Mouse (Mus musculus): ENCODE results near the gene Cacnb4. TPM values are rescaled to one million over a fixed set of nuclear protein-coding genes. Genes with fewer than 3 reads are reported as not detected.

Cacnb4 gene
- polyA plus RNA-seq, 1 experiment from 2014 or later: 1.5 TPM

- Histone ChIP-seq H3K4me2 (replicated peaks; ENCODE audit: low read depth, low read length) (no peak overlapping the region), H3K4me3 (ENCODE audit: low read depth, low read length) (no peak overlapping the region), H3K9ac (replicated peaks; ENCODE audit: low read depth) (no peak overlapping the region), H3K9me3 (ENCODE audit: low read length) (no peaks in the 10 kb centered on the region), H3K27ac (ENCODE audit: low read length) (no peak overlapping the region), H3K4me1 (ENCODE audit: insufficient read depth, low read depth, low read length) (no peaks in the 10 kb centered on the region), H3K36me3 (ENCODE audit: insufficient read depth, low read length) (no peaks in the 10 kb centered on the region), H3K27me3 (replicated peaks; ENCODE audit: insufficient read depth, low read length) (no peaks in the 10 kb centered on the region)
- TF ChIP-seq CTCF (IDR thresholded peaks at IDR 0.05): no peak
- no peak for TF ChIP-seq EP300 (IDR thresholded peaks at IDR 0.05)
- 91% methylated on average over 5 of the region's 5 CpGs for WGBS
- DNase-seq (ENCODE audit: low spot score) (no peak), ATAC-seq (no peak)
These were observed 113.4 kb downstream of the Cacnb4 start for GRCm38 (mm10) chr2:52563277-52563676.

- TF ChIP-seq CTCF (IDR thresholded peaks at IDR 0.05) (no peak), EP300 (IDR thresholded peaks at IDR 0.05) (no peak)
- Histone ChIP-seq H3K27me3 (replicated peaks; ENCODE audit: insufficient read depth, low read length) (no peaks in the 10 kb centered on the region), H3K4me2 (replicated peaks; ENCODE audit: low read depth, low read length) (no peak overlapping the region), H3K9me3 (ENCODE audit: low read length) (no peaks in the 10 kb centered on the region), H3K4me1 (ENCODE audit: insufficient read depth, low read depth, low read length) (no peaks in the 10 kb centered on the region), H3K27ac (ENCODE audit: low read length) (no peak overlapping the region), H3K36me3 (ENCODE audit: insufficient read depth, low read length) (no peaks in the 10 kb centered on the region), H3K4me3 (ENCODE audit: low read depth, low read length) (no peak overlapping the region), H3K9ac (replicated peaks; ENCODE audit: low read depth) (no peak overlapping the region)
- DNase-seq (ENCODE audit: low spot score): no peak
- 88% methylated on average over 3 of the region's 3 CpGs for WGBS
- no peak for ATAC-seq
These were observed 114.3 kb downstream of the Cacnb4 start for GRCm38 (mm10) chr2:52562356-52562755.

- ATAC-seq (no peak), DNase-seq (ENCODE audit: low spot score) (no peak)
- Histone ChIP-seq H3K9ac (replicated peaks; ENCODE audit: low read depth) (no peak overlapping the region), H3K27me3 (replicated peaks; ENCODE audit: insufficient read depth, low read length) (no peaks in the 10 kb centered on the region), H3K4me1 (ENCODE audit: insufficient read depth, low read depth, low read length) (no peaks in the 10 kb centered on the region), H3K4me3 (ENCODE audit: low read depth, low read length) (no peak overlapping the region), H3K27ac (ENCODE audit: low read length) (no peak overlapping the region), H3K4me2 (replicated peaks; ENCODE audit: low read depth, low read length) (no peak overlapping the region), H3K9me3 (ENCODE audit: low read length) (no peaks in the 10 kb centered on the region), H3K36me3 (ENCODE audit: insufficient read depth, low read length) (no peaks in the 10 kb centered on the region)
- 66% methylated on average over 7 of the region's 7 CpGs for WGBS
- TF ChIP-seq EP300 (IDR thresholded peaks at IDR 0.05) (no peak), CTCF (IDR thresholded peaks at IDR 0.05) (no peak)
These were observed 115.5 kb downstream of the Cacnb4 start for GRCm38 (mm10) chr2:52561137-52561536.

- ATAC-seq (no peak), DNase-seq (ENCODE audit: low spot score) (no peak)
- H3K4me1 ChIP-seq (ENCODE audit: insufficient read depth, low read depth, low read length): no peaks in the 10 kb centered on the region
- H3K4me2 ChIP-seq (replicated peaks; ENCODE audit: low read depth, low read length): no peak overlapping the region
- no peak for TF ChIP-seq CTCF (IDR thresholded peaks at IDR 0.05)
- no peak for TF ChIP-seq EP300 (IDR thresholded peaks at IDR 0.05)
- no peaks in the 10 kb centered on the region for H3K9me3 ChIP-seq (ENCODE audit: low read length)
- H3K9ac ChIP-seq (replicated peaks; ENCODE audit: low read depth): no peak overlapping the region
- no peaks in the 10 kb centered on the region for H3K36me3 ChIP-seq (ENCODE audit: insufficient read depth, low read length)
- WGBS: 63% methylated on average over 2 of the region's 2 CpGs
- no peaks in the 10 kb centered on the region for H3K27me3 ChIP-seq (replicated peaks; ENCODE audit: insufficient read depth, low read length)
- H3K4me3 ChIP-seq (ENCODE audit: low read depth, low read length): no peak overlapping the region
- H3K27ac ChIP-seq (ENCODE audit: low read length): no peak overlapping the region
These were observed 116.4 kb downstream of the Cacnb4 start for GRCm38 (mm10) chr2:52560266-52560665.

- 44% methylated on average over 8 of the region's 8 CpGs for WGBS
- H3K27me3 ChIP-seq (replicated peaks; ENCODE audit: insufficient read depth, low read length): no peaks in the 10 kb centered on the region
- no peaks in the 10 kb centered on the region for H3K36me3 ChIP-seq (ENCODE audit: insufficient read depth, low read length)
- ATAC-seq (no peak), DNase-seq (ENCODE audit: low spot score) (no peak)
- no peak overlapping the region for H3K27ac ChIP-seq (ENCODE audit: low read length)
- no peaks in the 10 kb centered on the region for H3K9me3 ChIP-seq (ENCODE audit: low read length)
- no peak for TF ChIP-seq CTCF (IDR thresholded peaks at IDR 0.05)
- no peak overlapping the region for H3K4me2 ChIP-seq (replicated peaks; ENCODE audit: low read depth, low read length)
- no peak overlapping the region for H3K9ac ChIP-seq (replicated peaks; ENCODE audit: low read depth)
- H3K4me1 ChIP-seq (ENCODE audit: insufficient read depth, low read depth, low read length): no peaks in the 10 kb centered on the region
- H3K4me3 ChIP-seq (ENCODE audit: low read depth, low read length): no peak overlapping the region
These were observed 118.2 kb downstream of the Cacnb4 start for GRCm38 (mm10) chr2:52558411-52558810.

- no peaks in the 10 kb centered on the region for H3K4me1 ChIP-seq (ENCODE audit: insufficient read depth, low read depth, low read length)
- no peak overlapping the region for H3K27ac ChIP-seq (ENCODE audit: low read length)
- H3K9me3 ChIP-seq (ENCODE audit: low read length): no peaks in the 10 kb centered on the region
- H3K4me3 ChIP-seq (ENCODE audit: low read depth, low read length): no peak overlapping the region
- TF ChIP-seq CTCF (IDR thresholded peaks at IDR 0.05): no peak
- TF ChIP-seq EP300 (IDR thresholded peaks at IDR 0.05): no peak
- H3K27me3 ChIP-seq (replicated peaks; ENCODE audit: insufficient read depth, low read length): no peaks in the 10 kb centered on the region
- H3K4me2 ChIP-seq (replicated peaks; ENCODE audit: low read depth, low read length): no peak overlapping the region
- ATAC-seq (no peak), DNase-seq (ENCODE audit: low spot score) (no peak)
- 70% methylated on average over 12 of the region's 12 CpGs for WGBS
- H3K36me3 ChIP-seq (ENCODE audit: insufficient read depth, low read length): no peaks in the 10 kb centered on the region
- no peak overlapping the region for H3K9ac ChIP-seq (replicated peaks; ENCODE audit: low read depth)
These were observed 118.9 kb downstream of the Cacnb4 start for GRCm38 (mm10) chr2:52557503-52558275.

Data from lung, postnatal 0 days (tissue).